Mouse (Mus musculus) left cerebral cortex, adult 11 months (tissue): ENCODE results near the gene Ankrd44.

ENCODE experiments used
- DNase-seq: peaks from one replicate; pipeline ENCODE4 v3.0.0; 2022; ENCODE audit warnings: low spot score

The Ankrd44 gene

GRCm38 (mm10) chr1:54809098-54809490 lies 117.1 kb downstream of the Ankrd44 start:
- no peak for DNase-seq

- DNase-seq, result no peak
Observed at GRCm38 (mm10) chr1:54808401-54809097, 117.6 kb downstream of the Ankrd44 start.

- no peak for DNase-seq
Observed at GRCm38 (mm10) chr1:54807832-54808231, 118.4 kb downstream of the Ankrd44 start.

GRCm38 (mm10) chr1:54806116-54806850 lies 119.9 kb downstream of the Ankrd44 start:
- no peak for DNase-seq

- DNase-seq, result no peak
Observed at GRCm38 (mm10) chr1:54804406-54804805, 121.8 kb downstream of the Ankrd44 start.

- no peak for DNase-seq
Observed at GRCm38 (mm10) chr1:54802703-54803102, 123.5 kb downstream of the Ankrd44 start.

GRCm38 (mm10) chr1:54801256-54801655 lies 124.9 kb downstream of the Ankrd44 start:
- DNase-seq, result no peak

GRCm38 (mm10) chr1:54799421-54799820 lies 126.8 kb downstream of the Ankrd44 start:
- DNase-seq, result no peak

GRCm38 (mm10) chr1:54798415-54798814 lies 127.8 kb downstream of the Ankrd44 start:
- DNase-seq, result no peak

GRCm38 (mm10) chr1:54794709-54795108 lies 131.5 kb downstream of the Ankrd44 start:
- DNase-seq, result no peak

GRCm38 (mm10) chr1:54791406-54791805 lies 134.8 kb downstream of the Ankrd44 start:
- no peak for DNase-seq

GRCm38 (mm10) chr1:54789327-54789960 lies 136.7 kb downstream of the Ankrd44 start:
- no peak for DNase-seq

GRCm38 (mm10) chr1:54788337-54788736 lies 137.8 kb downstream of the Ankrd44 start:
- no peak for DNase-seq

- DNase-seq, result no peak
Observed at GRCm38 (mm10) chr1:54778151-54778550, 148.0 kb downstream of the Ankrd44 start.

GRCm38 (mm10) chr1:54777104-54777503 lies 149.1 kb downstream of the Ankrd44 start:
- DNase-seq, result no peak

- DNase-seq, result no peak
Observed at GRCm38 (mm10) chr1:54776116-54776515, 150.1 kb downstream of the Ankrd44 start.

GRCm38 (mm10) chr1:54772843-54773242 lies 153.3 kb downstream of the Ankrd44 start:
- DNase-seq, result no peak

GRCm38 (mm10) chr1:54771471-54771870 lies 154.7 kb downstream of the Ankrd44 start:
- DNase-seq, result no peak

GRCm38 (mm10) chr1:54767221-54767620 lies 159.0 kb downstream of the Ankrd44 start:
- no peak for DNase-seq

GRCm38 (mm10) chr1:54765632-54766238 lies 160.5 kb downstream of the Ankrd44 start:
- DNase-seq, result no peak

GRCm38 (mm10) chr1:54762216-54762807 lies 163.9 kb downstream of the Ankrd44 start:
- no peak for DNase-seq

- no peak for DNase-seq
Observed at GRCm38 (mm10) chr1:54759841-54760240, 166.3 kb downstream of the Ankrd44 start.
